Mouse (Mus musculus): ENCODE results near the gene Arel1. TPM values are rescaled to one million over a fixed set of nuclear protein-coding genes. Genes with fewer than 3 reads are reported as not detected.

The Arel1 gene
- polyA plus RNA-seq, 1 experiment: 30.7 TPM

DNA sequence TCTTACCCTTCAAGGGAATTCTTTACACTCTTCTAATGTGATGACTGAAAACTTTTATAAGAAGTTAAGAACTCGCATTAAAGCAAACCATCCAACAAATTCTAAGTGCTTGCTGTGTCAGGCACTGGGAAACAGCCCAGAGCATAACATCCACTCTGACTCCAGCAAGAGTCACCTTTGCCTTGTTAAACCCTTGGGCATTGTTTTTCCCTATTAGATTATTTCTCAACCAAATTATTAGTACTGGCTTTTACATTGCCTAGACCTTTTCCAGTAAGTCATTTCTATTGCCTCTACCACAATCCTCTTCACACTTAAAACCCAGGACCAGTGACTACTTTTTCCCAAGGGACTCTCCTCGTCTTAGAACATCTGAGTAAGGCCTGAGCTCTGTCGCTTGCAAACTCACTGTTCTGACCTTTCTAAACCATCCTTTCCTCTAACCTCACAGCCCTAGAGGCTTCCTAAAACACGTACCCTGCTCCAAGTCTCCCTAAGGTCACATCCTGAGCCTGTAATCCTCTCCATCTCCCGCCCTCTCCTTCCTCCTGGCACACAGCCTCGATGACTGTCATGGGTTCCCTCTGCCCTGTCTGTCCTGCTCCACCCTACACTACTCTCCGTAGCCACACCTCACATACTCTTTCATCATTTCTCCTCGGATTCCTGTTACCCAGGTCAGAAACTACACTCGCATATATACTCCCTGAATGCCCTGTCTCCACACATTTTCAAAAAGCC, 25.7 kb downstream of the Arel1 start:
- Histone ChIP-seq H3K27ac (ENCODE audit: insufficient read depth, low read length) (no peak overlapping the region), H3K9me3 (replicated peaks; ENCODE audit: control insufficient read depth, insufficient read depth, low read length, poor library complexity, severe bottlenecking) (no peaks in the 10 kb centered on the region), H3K4me3 (ENCODE audit: low read depth, low read length) (no peak overlapping the region), H3K27me3 (ENCODE audit: control insufficient read depth, insufficient read depth, low read length, poor library complexity, severe bottlenecking) (no peaks in the 10 kb centered on the region), H3K4me1 (ENCODE audit: control insufficient read depth, insufficient read depth, low read length) (no peaks in the 10 kb centered on the region), H3K9ac (ENCODE audit: low read depth, poor library complexity, severe bottlenecking) (no peak overlapping the region), H3K36me3 (ENCODE audit: control insufficient read depth, insufficient read depth, low read length, poor library complexity, severe bottlenecking) (no peaks in the 10 kb centered on the region)
- TF ChIP-seq POLR2A (IDR thresholded peaks at IDR 0.05; ENCODE audit: insufficient read depth, low read length) (no peak), EP300 (IDR thresholded peaks at IDR 0.05; ENCODE audit: insufficient read depth, low read depth, low read length) (no peak), CTCF (IDR thresholded peaks at IDR 0.05; ENCODE audit: low read depth, low read length) (no peak)

DNA sequence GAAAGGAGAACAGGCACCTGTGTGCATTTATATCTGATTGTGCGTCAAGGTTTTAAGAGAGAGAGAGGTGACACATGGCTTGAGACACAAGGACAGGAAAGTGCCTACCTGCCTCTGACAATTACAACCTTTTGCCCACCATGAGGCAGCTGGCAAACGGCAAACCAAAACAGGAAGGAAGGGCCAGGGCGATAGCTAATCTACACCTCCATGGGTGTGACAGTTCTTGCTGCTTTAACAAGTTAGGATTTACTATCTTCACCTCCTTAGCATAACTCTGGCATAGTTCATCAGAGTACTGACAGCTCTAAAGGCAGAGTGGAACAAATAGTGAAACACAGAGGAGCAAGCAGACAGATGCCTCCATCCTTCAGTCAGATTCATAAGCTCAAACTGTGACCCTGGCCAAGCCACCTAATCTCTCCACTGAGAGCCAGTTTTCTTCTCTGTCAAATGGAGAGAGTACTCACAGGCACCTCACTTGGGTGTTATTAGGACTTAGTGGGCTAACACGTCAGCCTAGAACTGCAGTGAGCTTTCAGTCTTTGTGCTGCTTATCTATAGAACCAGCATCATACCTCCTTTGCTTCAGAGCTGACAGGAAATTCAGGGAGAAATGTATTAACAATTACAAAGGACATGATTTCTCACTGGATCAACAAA, 26.4 kb downstream of the Arel1 start:
- Histone ChIP-seq H3K4me1 (ENCODE audit: control insufficient read depth, insufficient read depth, low read length) (no peaks in the 10 kb centered on the region), H3K4me3 (ENCODE audit: low read depth, low read length) (no peak overlapping the region), H3K36me3 (ENCODE audit: control insufficient read depth, insufficient read depth, low read length, poor library complexity, severe bottlenecking) (no peaks in the 10 kb centered on the region), H3K27me3 (ENCODE audit: control insufficient read depth, insufficient read depth, low read length, poor library complexity, severe bottlenecking) (no peaks in the 10 kb centered on the region), H3K9me3 (replicated peaks; ENCODE audit: control insufficient read depth, insufficient read depth, low read length, poor library complexity, severe bottlenecking) (no peaks in the 10 kb centered on the region), H3K9ac (ENCODE audit: low read depth, poor library complexity, severe bottlenecking) (no peak overlapping the region), H3K27ac (ENCODE audit: insufficient read depth, low read length) (no peak overlapping the region)
- TF ChIP-seq CTCF (IDR thresholded peaks at IDR 0.05; ENCODE audit: low read depth, low read length): no peak
- no peak for TF ChIP-seq POLR2A (IDR thresholded peaks at IDR 0.05; ENCODE audit: insufficient read depth, low read length)
- TF ChIP-seq EP300 (IDR thresholded peaks at IDR 0.05; ENCODE audit: insufficient read depth, low read depth, low read length): no peak

DNA sequence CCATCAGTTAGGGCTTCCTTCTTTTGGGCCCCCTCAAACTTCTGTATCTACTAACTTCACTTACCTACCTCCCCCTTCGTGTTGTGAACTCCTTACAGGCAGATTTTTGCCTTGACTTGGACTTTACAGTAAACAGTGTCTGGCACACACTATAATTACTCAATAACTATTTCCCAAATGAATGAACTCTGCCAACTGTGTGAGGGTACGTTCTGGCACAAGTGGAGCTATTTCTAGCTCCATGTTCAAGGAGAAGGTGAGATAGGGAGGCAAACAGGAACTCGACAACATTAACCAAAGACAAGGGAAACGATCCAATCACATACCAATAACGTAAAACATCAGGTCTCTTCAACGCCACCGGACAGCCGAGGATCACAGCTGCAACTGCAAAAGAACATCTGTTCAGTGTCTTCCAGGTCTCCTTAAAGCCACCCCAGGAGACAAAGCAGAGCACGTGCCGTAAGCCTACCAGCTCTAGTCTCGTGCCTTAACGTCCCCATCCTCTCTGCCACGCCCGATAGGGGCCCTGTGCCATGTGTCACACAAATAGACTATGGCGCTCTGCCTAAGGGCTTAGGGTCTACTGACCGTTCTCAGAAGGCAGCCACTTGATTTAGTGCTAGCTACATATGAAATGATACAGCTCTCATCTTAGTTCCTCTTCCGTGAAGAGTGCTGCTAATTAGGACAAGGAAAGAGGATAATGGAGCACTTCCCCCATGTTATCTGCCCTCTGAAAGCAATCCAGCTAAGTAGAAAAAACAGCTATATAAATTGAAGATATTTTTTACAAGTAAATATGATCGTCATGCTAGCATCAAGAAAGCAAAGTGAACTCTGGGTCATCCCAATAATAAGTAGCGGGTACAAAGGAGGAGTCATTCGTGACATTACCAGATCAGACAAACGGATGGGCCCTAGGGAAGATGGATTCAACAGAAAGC, 27.4 kb downstream of the Arel1 start:
- no peak for TF ChIP-seq POLR2A (IDR thresholded peaks at IDR 0.05; ENCODE audit: insufficient read depth, low read length)
- no peak for TF ChIP-seq CTCF (IDR thresholded peaks at IDR 0.05; ENCODE audit: low read depth, low read length)
- no peak for TF ChIP-seq EP300 (IDR thresholded peaks at IDR 0.05; ENCODE audit: insufficient read depth, low read depth, low read length)
- Histone ChIP-seq H3K4me3 (ENCODE audit: low read depth, low read length) (no peak overlapping the region), H3K9me3 (replicated peaks; ENCODE audit: control insufficient read depth, insufficient read depth, low read length, poor library complexity, severe bottlenecking) (no peaks in the 10 kb centered on the region), H3K9ac (ENCODE audit: low read depth, poor library complexity, severe bottlenecking) (no peak overlapping the region), H3K36me3 (ENCODE audit: control insufficient read depth, insufficient read depth, low read length, poor library complexity, severe bottlenecking) (no peaks in the 10 kb centered on the region), H3K27ac (ENCODE audit: insufficient read depth, low read length) (no peak overlapping the region), H3K27me3 (ENCODE audit: control insufficient read depth, insufficient read depth, low read length, poor library complexity, severe bottlenecking) (no peaks in the 10 kb centered on the region), H3K4me1 (ENCODE audit: control insufficient read depth, insufficient read depth, low read length) (no peaks in the 10 kb centered on the region)

DNA sequence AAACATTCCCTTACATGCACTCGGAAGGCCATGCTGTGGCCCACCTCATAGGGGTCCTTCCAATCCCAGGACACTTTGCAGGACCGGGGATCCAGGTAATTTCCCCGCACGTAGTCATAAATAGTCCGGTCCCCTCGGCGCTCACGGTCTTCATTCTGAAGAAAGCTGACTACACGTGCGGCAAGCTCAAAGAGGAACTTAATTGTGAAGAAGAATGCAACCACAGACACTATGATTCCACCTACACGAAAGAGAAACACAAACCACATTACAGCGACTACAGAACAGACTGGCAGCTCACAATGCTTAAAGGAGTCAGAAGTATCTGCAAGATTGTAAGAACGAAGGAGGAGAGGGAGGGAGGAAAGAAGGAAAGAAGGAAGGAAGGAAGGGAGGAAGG, 29.0 kb downstream of the Arel1 start:
- Histone ChIP-seq H3K4me1 (ENCODE audit: control insufficient read depth, insufficient read depth, low read length) (no peaks in the 10 kb centered on the region), H3K36me3 (ENCODE audit: control insufficient read depth, insufficient read depth, low read length, poor library complexity, severe bottlenecking) (no peaks in the 10 kb centered on the region), H3K4me3 (ENCODE audit: low read depth, low read length) (no peak overlapping the region), H3K9me3 (replicated peaks; ENCODE audit: control insufficient read depth, insufficient read depth, low read length, poor library complexity, severe bottlenecking) (no peaks in the 10 kb centered on the region), H3K27me3 (ENCODE audit: control insufficient read depth, insufficient read depth, low read length, poor library complexity, severe bottlenecking) (no peaks in the 10 kb centered on the region), H3K27ac (ENCODE audit: insufficient read depth, low read length) (no peak overlapping the region), H3K9ac (ENCODE audit: low read depth, poor library complexity, severe bottlenecking) (no peak overlapping the region)
- TF ChIP-seq CTCF (IDR thresholded peaks at IDR 0.05; ENCODE audit: low read depth, low read length) (no peak), EP300 (IDR thresholded peaks at IDR 0.05; ENCODE audit: insufficient read depth, low read depth, low read length) (no peak), POLR2A (IDR thresholded peaks at IDR 0.05; ENCODE audit: insufficient read depth, low read length) (no peak)

DNA sequence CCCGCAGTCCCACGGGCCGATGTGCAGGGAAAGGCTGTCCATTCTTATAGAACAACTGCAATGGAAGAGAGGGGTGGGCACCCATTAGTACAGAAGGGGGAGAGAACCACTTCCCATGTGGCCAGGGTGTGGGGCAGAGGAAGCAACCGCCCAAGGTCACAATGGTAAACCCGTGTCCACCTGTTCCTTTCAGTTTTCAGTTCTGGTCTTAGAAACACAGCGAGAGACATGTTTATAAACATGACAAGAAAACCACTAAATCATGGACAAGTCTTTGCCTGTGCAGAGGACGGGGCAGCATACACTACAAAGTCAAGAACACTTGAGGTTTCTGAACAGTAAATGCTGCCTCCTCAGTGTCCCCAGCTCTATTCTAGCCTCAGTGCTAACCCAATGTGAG, 30.4 kb downstream of the Arel1 start:
- no peaks in the 10 kb centered on the region for H3K36me3 ChIP-seq (ENCODE audit: control insufficient read depth, insufficient read depth, low read length, poor library complexity, severe bottlenecking)

More for the DNA sequence above, 30.4 kb downstream of the Arel1 start:
- H3K27ac ChIP-seq (ENCODE audit: insufficient read depth, low read length): no peak overlapping the region
- H3K4me3 ChIP-seq (ENCODE audit: low read depth, low read length): no peak overlapping the region
- H3K9ac ChIP-seq (ENCODE audit: low read depth, poor library complexity, severe bottlenecking): no peak overlapping the region
- no peak for TF ChIP-seq EP300 (IDR thresholded peaks at IDR 0.05; ENCODE audit: insufficient read depth, low read depth, low read length)
- TF ChIP-seq POLR2A (IDR thresholded peaks at IDR 0.05; ENCODE audit: insufficient read depth, low read length): no peak
- no peak for TF ChIP-seq CTCF (IDR thresholded peaks at IDR 0.05; ENCODE audit: low read depth, low read length)
- H3K9me3 ChIP-seq (replicated peaks; ENCODE audit: control insufficient read depth, insufficient read depth, low read length, poor library complexity, severe bottlenecking): no peaks in the 10 kb centered on the region
- H3K4me1 ChIP-seq (ENCODE audit: control insufficient read depth, insufficient read depth, low read length): no peaks in the 10 kb centered on the region
- H3K27me3 ChIP-seq (ENCODE audit: control insufficient read depth, insufficient read depth, low read length, poor library complexity, severe bottlenecking): no peaks in the 10 kb centered on the region

Data from ES-Bruce4 (cell line).